Mouse (Mus musculus) lung, postnatal 4 days (tissue): ENCODE measurements at regions not wholly inside any gene's neighbourhood (a gene's known extent, or its start where the extent isn't known, plus 50 kb on each side); places are given as distances from the start of the nearest gene placed in this dataset.
A peak's percentile ranks its signal among the peaks of the same experiment; 100 is the strongest.
"Not testable (repeated sequence)": the region's sequence is repeated elsewhere in the genome, so short reads cannot be mapped to it uniquely, and the experiment has no call there.

Experiments
- DNase-seq, 2 experiments: peaks; one replicate each; pipeline ENCODE4 v3.0.0; 2021

GRCm38 (mm10) chr4:93567487-93568259 lies 232.4 kb upstream of the Tusc1 start:
- no peak for DNase-seq

GRCm38 (mm10) chr4:93555787-93556760 lies 220.8 kb upstream of the Tusc1 start:
- no peak for DNase-seq

- not testable (repeated sequence) for DNase-seq
Measured at GRCm38 (mm10) chr4:93555181-93555580, 219.9 kb upstream of the Tusc1 start.

GRCm38 (mm10) chr4:93552489-93553160 lies 217.3 kb upstream of the Tusc1 start:
- no peak for DNase-seq

- peak; percentile 11 to 37 for DNase-seq
Measured at GRCm38 (mm10) chr4:93551086-93551485, 215.8 kb upstream of the Tusc1 start.

GRCm38 (mm10) chr4:93540588-93540987 lies 205.3 kb upstream of the Tusc1 start:
- DNase-seq, result no peak

GRCm38 (mm10) chr4:93527382-93527781 lies 192.1 kb upstream of the Tusc1 start:
- DNase-seq, result no peak

- DNase-seq, result no peak
Measured at GRCm38 (mm10) chr4:93520454-93521100, 185.3 kb upstream of the Tusc1 start.

GRCm38 (mm10) chr4:93518925-93519324 lies 183.6 kb upstream of the Tusc1 start:
- no peak for DNase-seq

- no peak for DNase-seq
Measured at GRCm38 (mm10) chr4:93510771-93511170, 175.5 kb upstream of the Tusc1 start.

GRCm38 (mm10) chr4:93496871-93497270 lies 161.6 kb upstream of the Tusc1 start:
- no peak for DNase-seq

- DNase-seq, result no peak
Measured at GRCm38 (mm10) chr4:93494319-93494718, 159.0 kb upstream of the Tusc1 start.

GRCm38 (mm10) chr4:93493905-93494304 lies 158.6 kb upstream of the Tusc1 start:
- no peak for DNase-seq

GRCm38 (mm10) chr4:93493326-93493725 lies 158.0 kb upstream of the Tusc1 start:
- DNase-seq, result no peak

- DNase-seq, result no peak
Measured at GRCm38 (mm10) chr4:93488570-93488969, 153.3 kb upstream of the Tusc1 start.

GRCm38 (mm10) chr4:93486455-93486854 lies 151.1 kb upstream of the Tusc1 start:
- no peak for DNase-seq

GRCm38 (mm10) chr4:93481247-93481646 lies 145.9 kb upstream of the Tusc1 start:
- no peak for DNase-seq

GRCm38 (mm10) chr4:93477189-93477767 lies 142.0 kb upstream of the Tusc1 start:
- no peak for DNase-seq

- DNase-seq, result no peak
Measured at GRCm38 (mm10) chr4:93467998-93468397, 132.7 kb upstream of the Tusc1 start.

- DNase-seq, result no peak
Measured at GRCm38 (mm10) chr4:93467424-93467823, 132.1 kb upstream of the Tusc1 start.

GRCm38 (mm10) chr4:93451357-93451756 lies 116.0 kb upstream of the Tusc1 start:
- DNase-seq, result no peak

GRCm38 (mm10) chr4:93450831-93451230 lies 115.5 kb upstream of the Tusc1 start:
- DNase-seq, result no peak
